Mouse (Mus musculus) activated CD4-positive, CD25-positive, alpha-beta regulatory T cell, adult 4 months (primary cell): ENCODE results near the gene Sv2c. TPM values are rescaled to one million over a fixed set of nuclear protein-coding genes. Genes with fewer than 3 reads are reported as not detected.
"Not testable (repeated sequence)": the region's sequence is repeated elsewhere in the genome, so short reads cannot be mapped to it uniquely, and the experiment has no call there.

ENCODE experiments used
- ATAC-seq: one replicate; pipeline ENCODE4 v1.8.0; 2017
- polyA plus RNA-seq, 2 experiments: library from polyadenylated mRNA; unstranded; fragments of 100-300 nt; shearing (Covaris generic); gene quantifications; one replicate each; pipeline ENCODE4 v1.2.1; 2017

Sv2c gene
- polyA plus RNA-seq, 2 experiments from 2014 or later, result 2.7 to 2.9 TPM

- no peak for ATAC-seq
These were observed 87.0 kb downstream of the Sv2c start for GRCm38 (mm10) chr13:96045396-96045795.

- no peak for ATAC-seq
These were observed 91.9 kb downstream of the Sv2c start for GRCm38 (mm10) chr13:96040275-96041042.

- ATAC-seq, result no peak
These were observed 92.8 kb downstream of the Sv2c start for GRCm38 (mm10) chr13:96039536-96039935.

- ATAC-seq, result peak; percentile 75
These were observed 101.8 kb downstream of the Sv2c start for GRCm38 (mm10) chr13:96030368-96031223.

- ATAC-seq, result no peak
These were observed 108.5 kb downstream of the Sv2c start for GRCm38 (mm10) chr13:96023858-96024257.

GRCm38 (mm10) chr13:96015516-96015915 is 116.9 kb downstream of the Sv2c start:
- no peak for ATAC-seq

GRCm38 (mm10) chr13:96010861-96011511 is 121.4 kb downstream of the Sv2c start:
- peak; percentile 57 for ATAC-seq

- ATAC-seq, result no peak
These were observed 123.4 kb downstream of the Sv2c start for GRCm38 (mm10) chr13:96008975-96009374.

- no peak for ATAC-seq
These were observed 124.2 kb downstream of the Sv2c start for GRCm38 (mm10) chr13:96008154-96008553.

- ATAC-seq, result no peak
These were observed 128.8 kb downstream of the Sv2c start for GRCm38 (mm10) chr13:96003539-96003938.

- no peak for ATAC-seq
These were observed 129.9 kb downstream of the Sv2c start for GRCm38 (mm10) chr13:96002475-96002874.

GRCm38 (mm10) chr13:95999396-95999795 is 133.0 kb downstream of the Sv2c start:
- ATAC-seq, result no peak

GRCm38 (mm10) chr13:95997294-95997693 is 135.1 kb downstream of the Sv2c start:
- no peak for ATAC-seq

- no peak for ATAC-seq
These were observed 137.4 kb downstream of the Sv2c start for GRCm38 (mm10) chr13:95994705-95995703.

GRCm38 (mm10) chr13:95988181-95988580 is 144.2 kb downstream of the Sv2c start:
- peak; percentile 96 for ATAC-seq

- no peak for ATAC-seq
These were observed 145.2 kb downstream of the Sv2c start for GRCm38 (mm10) chr13:95987147-95987546.

GRCm38 (mm10) chr13:95986375-95986774 is 146.0 kb downstream of the Sv2c start:
- no peak for ATAC-seq

- no peak for ATAC-seq
These were observed 157.2 kb downstream of the Sv2c start for GRCm38 (mm10) chr13:95975225-95975624.

GRCm38 (mm10) chr13:95974106-95974505 is 158.3 kb downstream of the Sv2c start:
- no peak for ATAC-seq

- ATAC-seq, result peak; percentile 86
These were observed 158.9 kb downstream of the Sv2c start for GRCm38 (mm10) chr13:95973368-95973958.

GRCm38 (mm10) chr13:95968031-95968430 is 164.3 kb downstream of the Sv2c start:
- not testable (repeated sequence) for ATAC-seq
